In genomic region chr12:69907667-69908510, GRCm38 (mm10) we compare ENCODE assay signal across 7 mouse cellular contexts. TPM values are rescaled to one million over a fixed set of nuclear protein-coding genes. Genes with fewer than 3 reads are reported as not detected.
DNase-seq lines count a peak whose midpoint lies in the region; ATAC-seq and TF ChIP-seq lines count a peak whose summit lies in the region.

No protein-coding gene starts in this region.

- no peak for TF ChIP-seq CTCF in E14TG2a.4 (conservative IDR thresholded peaks at IDR 0.05; ENCODE audit: low read length)
- no peak; the same call in 1 of the 2 replicates for TF ChIP-seq CTCF in left cerebral cortex, adult 2 months (IDR thresholded peaks at IDR 0.05)

- H3K36me3 ChIP-seq in E14TG2a.4 (ENCODE audit: insufficient read depth, low read length) = no peaks in the 10 kb centered on the region
- H3K36me3 ChIP-seq in heart, embryonic 15.5 days = no peaks in the 10 kb centered on the region
- no peaks in the 10 kb centered on the region for H3K36me3 ChIP-seq in midbrain, embryonic 12.5 days

- intact Hi-C loops in left cerebral cortex, adult 2 months (cut with DNase I) = loop anchor here (5.0 kb wide), 1 partner anchor 116 kb away; the partner anchor contains the start of gene Cdkl1

- H3K4me1 ChIP-seq in E14TG2a.4 (replicated peaks; ENCODE audit: low read depth, low read length) = peaks cover 24% of the 10 kb centered on the region
- peaks cover 14% of the 10 kb centered on the region for H3K4me1 ChIP-seq in heart, embryonic 15.5 days (replicated peaks)
- H3K4me1 ChIP-seq in midbrain, embryonic 12.5 days = peaks cover 9% of the 10 kb centered on the region

- 6% methylated on average over 30 of the region's 30 CpGs for WGBS in heart, embryonic 15.5 days
- 1% methylated on average over 30 of the region's 30 CpGs for WGBS in midbrain, embryonic 12.5 days

- H3K9ac ChIP-seq in heart, embryonic 15.5 days = peak overlapping the region; percentile 4; the same call in 1 of the 2 replicates
- peak overlapping the region; percentile 83 for H3K9ac ChIP-seq in midbrain, embryonic 12.5 days (replicated peaks)

- H3K27ac ChIP-seq in heart, embryonic 15.5 days = no peak overlapping the region
- peak overlapping the region; percentile 99 for H3K27ac ChIP-seq in left cerebral cortex, adult 2 months
- peak overlapping the region; percentile 95 for H3K27ac ChIP-seq in midbrain, embryonic 12.5 days (replicated peaks)

- ATAC-seq in heart, embryonic 15.5 days (replicated peaks; ENCODE audit: insufficient number of reproducible peaks, insufficient read depth, low FRiP score, low read depth) = peak; percentile 62; the same call in 1 of the 2 replicates
- ATAC-seq in midbrain, embryonic 12.5 days (ENCODE audit: low FRiP score, low read depth) = peak; percentile 91

- peak overlapping the region; percentile 65 for H3K4me2 ChIP-seq in heart, embryonic 15.5 days
- H3K4me2 ChIP-seq in midbrain, embryonic 12.5 days (replicated peaks) = peak overlapping the region; percentile 66

- no peaks in the 10 kb centered on the region for H3K9me3 ChIP-seq in E14TG2a.4 (ENCODE audit: low read length)
- H3K9me3 ChIP-seq in heart, embryonic 15.5 days (replicated peaks) = no peaks in the 10 kb centered on the region
- H3K9me3 ChIP-seq in midbrain, embryonic 12.5 days = no peaks in the 10 kb centered on the region

- DNase-seq in MN1 (ENCODE audit: low spot score) = peak; percentile 76
- DNase-seq in embryo, embryonic 10.5 days (ENCODE audit: low spot score) = peak; percentile 74
- DNase-seq in left cerebral cortex, adult 2 months (ENCODE audit: extremely low spot score in 1 of 2, low spot score in 2 of 2) = peak; percentile 72 to 76
- DNase-seq in telencephalon, adult 2 months (ENCODE audit: low read depth, low spot score) = peak; percentile 84

- H3K27me3 ChIP-seq in E14TG2a.4 (ENCODE audit: insufficient read depth, low read length) = peaks cover 11% of the 10 kb centered on the region; the same call in 1 of the 2 replicates
- no peaks in the 10 kb centered on the region for H3K27me3 ChIP-seq in heart, embryonic 15.5 days
- no peaks in the 10 kb centered on the region for H3K27me3 ChIP-seq in midbrain, embryonic 12.5 days

- H3K4me3 ChIP-seq in E14TG2a.4 (replicated peaks; ENCODE audit: low read length) = peak overlapping the region; percentile 71
- H3K4me3 ChIP-seq in heart, embryonic 15.5 days = peak overlapping the region; percentile 36
- H3K4me3 ChIP-seq in left cerebral cortex, adult 2 months = peak overlapping the region; percentile 81
- peak overlapping the region; percentile 63 for H3K4me3 ChIP-seq in midbrain, embryonic 12.5 days

RNA-seq across cellular contexts. Expression of gene Map4k5, which starts 14.9 kb away (rescaled TPM):
- 27.7 and 29.2 TPM in 2 replicates for polyA plus RNA-seq in heart, embryonic 15.5 days (2015; fragmentation: Nextera tagmentation; extraction: Ambion mirVana)
- total RNA-seq in left cerebral cortex, adult 2 months (2021) = 10 to 100 TPM; 39.8 to 40.9 TPM
- 33.4 and 37.2 TPM in 2 replicates for polyA plus RNA-seq in midbrain, embryonic 12.5 days (2016; fragmentation: Nextera tagmentation; extraction: Ambion mirVana)

RNA-seq across cellular contexts. Expression of gene Atl1, which starts 15.5 kb away (rescaled TPM):
- 6.6 and 7.1 TPM in 2 replicates for polyA plus RNA-seq in heart, embryonic 15.5 days (2015; fragmentation: Nextera tagmentation; extraction: Ambion mirVana)
- 100 to 1,000 TPM; 230 to 233 TPM for total RNA-seq in left cerebral cortex, adult 2 months (2021)
- polyA plus RNA-seq in midbrain, embryonic 12.5 days (2016; fragmentation: Nextera tagmentation; extraction: Ambion mirVana) = 75.0 and 78.6 TPM in 2 replicates
